Mouse (Mus musculus) MEL (cell line): ENCODE data around the gene Keap1. TPM values are rescaled to one million over a fixed set of nuclear protein-coding genes. Genes with fewer than 3 reads are reported as not detected.

Experiments
- DNase-seq: peaks from one replicate; pipeline ENCODE4 v3.0.0; 2011; ENCODE audit warnings: low read depth, low spot score
- H3K27ac ChIP-seq: 2 replicates; pipeline ENCODE4 v1.5.1; 2012; ENCODE audit warnings: low read depth, mild to moderate bottlenecking, control low read depth, low read length, moderate library complexity; ENCODE audit not compliant: control insufficient read depth
- H3K27me3 ChIP-seq, 2 experiments: fragments of 150-350 bp in 1 of 2; sonication (generic) in 1 of 2; 2 replicates each; pipeline ENCODE4 v1.6.1; 2012; ENCODE audit warnings: low read length in 2 of 2, mild to moderate bottlenecking in 2 of 2, improper control_type of control experiment in 1 of 2, moderate library complexity in 1 of 2; ENCODE audit not compliant: insufficient read depth in 2 of 2, control insufficient read depth in 1 of 2
- H3K36me3 ChIP-seq, 2 experiments: 2 replicates each; pipeline ENCODE4 v1.6.1; 2012 to 2014; ENCODE audit warnings: low read length in 2 of 2, improper control_type of control experiment in 1 of 2, inconsistent platforms in 1 of 2, mild to moderate bottlenecking in 1 of 2; ENCODE audit not compliant: insufficient read depth in 2 of 2, control insufficient read depth in 1 of 2
- H3K4me1 ChIP-seq, 2 experiments: fragments of 150-350 bp in 1 of 2; sonication (generic) in 1 of 2; 2 replicates each; pipeline ENCODE4 v1.6.1; 2012; ENCODE audit warnings: low read length in 2 of 2, improper control_type of control experiment in 1 of 2, mild to moderate bottlenecking in 1 of 2; ENCODE audit not compliant: insufficient read depth in 2 of 2, control insufficient read depth in 1 of 2
- H3K4me3 ChIP-seq, 2 experiments: fragments of 150-350 bp in 1 of 2; sonication (generic) in 1 of 2; 2 replicates each; pipeline ENCODE4 v1.5.1; 2012; ENCODE audit warnings: low read depth in 2 of 2, low read length in 2 of 2, mild to moderate bottlenecking in 2 of 2, moderate library complexity in 2 of 2, control low read depth in 1 of 2, improper control_type of control experiment in 1 of 2; ENCODE audit not compliant: control insufficient read depth in 1 of 2, insufficient read depth in 1 of 2
- H3K79me2 ChIP-seq: 2 replicates; pipeline ENCODE4 v1.6.1; 2012; ENCODE audit warnings: mild to moderate bottlenecking, low read length, moderate library complexity; ENCODE audit not compliant: control insufficient read depth, poor library complexity, insufficient read depth
- H3K9ac ChIP-seq: 2 replicates; pipeline ENCODE4 v1.6.1; 2012; ENCODE audit warnings: low read depth, mild to moderate bottlenecking, control low read depth, low read length, moderate library complexity; ENCODE audit not compliant: control insufficient read depth, poor library complexity, severe bottlenecking
- H3K9me3 ChIP-seq: fragments of 150-350 bp; sonication (generic); replicated peaks from 2 replicates; pipeline ENCODE4 v1.6.1; 2012; ENCODE audit warnings: mild to moderate bottlenecking, low read length, improper control_type of control experiment, moderate library complexity; ENCODE audit not compliant: insufficient read depth
- CHD1 ChIP-seq: IDR thresholded peaks from 2 replicates; pipeline ENCODE4 v1.6.1; 2012; ENCODE audit warnings: low read depth, mild to moderate bottlenecking, inconsistent platforms, low read length, improper control_type of control experiment
- CHD2 ChIP-seq: IDR thresholded peaks from 2 replicates; pipeline ENCODE4 v1.6.1; 2011; ENCODE audit warnings: low read length, improper control_type of control experiment
- ELF1 ChIP-seq: IDR thresholded peaks from 2 replicates; pipeline ENCODE4 v1.6.1; 2014; ENCODE audit warnings: low read depth, mild to moderate bottlenecking, inconsistent platforms, low read length, improper control_type of control experiment, moderate library complexity
- HCFC1 ChIP-seq: IDR thresholded peaks from 2 replicates; pipeline ENCODE4 v1.6.1; 2012; ENCODE audit warnings: low read depth, mild to moderate bottlenecking, inconsistent platforms, low read length, improper control_type of control experiment, moderate library complexity
- JUND ChIP-seq: IDR thresholded peaks from 2 replicates; pipeline ENCODE4 v1.6.1; 2011; ENCODE audit warnings: low read depth, mild to moderate bottlenecking, improper control_type of control experiment, low read length
- MAFK ChIP-seq: IDR thresholded peaks from 2 replicates; pipeline ENCODE4 v1.6.1; 2011; ENCODE audit warnings: low read depth, mild to moderate bottlenecking, low read length, improper control_type of control experiment, borderline replicate concordance
- MAZ ChIP-seq: IDR thresholded peaks from 2 replicates; pipeline ENCODE4 v1.6.1; 2012; ENCODE audit warnings: low read depth, mild to moderate bottlenecking, inconsistent platforms, low read length, improper control_type of control experiment
- MEF2A ChIP-seq: IDR thresholded peaks from 2 replicates; pipeline ENCODE4 v1.6.1; 2014; ENCODE audit warnings: low read depth, mild to moderate bottlenecking, inconsistent platforms, low read length, improper control_type of control experiment; ENCODE audit not compliant: poor library complexity, insufficient replicate concordance, severe bottlenecking; ENCODE audit errors: extremely low read depth
- MXI1 ChIP-seq: IDR thresholded peaks from 2 replicates; pipeline ENCODE4 v1.6.1; 2011; ENCODE audit warnings: mild to moderate bottlenecking, low read depth, low read length, improper control_type of control experiment
- MYB ChIP-seq: IDR thresholded peaks from 2 replicates; pipeline ENCODE4 v1.6.1; 2011; ENCODE audit warnings: mild to moderate bottlenecking, low read depth, low read length, improper control_type of control experiment
- NELFE ChIP-seq: IDR thresholded peaks from 2 replicates; pipeline ENCODE4 v1.6.1; 2011; ENCODE audit warnings: low read depth, low read length, improper control_type of control experiment
- POLR2A ChIP-seq, 2 experiments: IDR thresholded peaks; 2 replicates each; pipeline ENCODE4 v1.6.1; 2011 to 2012; ENCODE audit warnings: low read length in 2 of 2, mild to moderate bottlenecking in 2 of 2, control low read depth in 1 of 2, improper control_type of control experiment in 1 of 2, low read depth in 1 of 2, moderate library complexity in 1 of 2; ENCODE audit not compliant: control insufficient read depth in 1 of 2, insufficient read depth in 1 of 2, poor library complexity in 1 of 2
- POLR2AphosphoS2 ChIP-seq: IDR thresholded peaks from 2 replicates; pipeline ENCODE4 v1.6.1; 2011; ENCODE audit warnings: low read length, improper control_type of control experiment
- POLR2AphosphoS5 ChIP-seq: IDR thresholded peaks from 2 replicates; pipeline ENCODE4 v1.6.1; 2012; ENCODE audit warnings: low read depth, borderline replicate concordance, mild to moderate bottlenecking, inconsistent platforms, low read length, moderate library complexity, mixed read lengths
- SMC3 ChIP-seq: IDR thresholded peaks from 2 replicates; pipeline ENCODE4 v1.6.1; 2011; ENCODE audit warnings: low read depth, low read length, improper control_type of control experiment
- TCF12 ChIP-seq: IDR thresholded peaks from 2 replicates; pipeline ENCODE4 v1.6.1; 2014; ENCODE audit warnings: low read depth, mild to moderate bottlenecking, inconsistent platforms, low read length, improper control_type of control experiment, moderate library complexity
- ZMIZ1 ChIP-seq: IDR thresholded peaks from 2 replicates; pipeline ENCODE4 v1.6.1; 2012; ENCODE audit warnings: low read depth, mild to moderate bottlenecking, inconsistent platforms, low read length, improper control_type of control experiment, moderate library complexity
- ZNF384 ChIP-seq: IDR thresholded peaks from 2 replicates; pipeline ENCODE4 v1.6.1; 2012; ENCODE audit warnings: low read depth, mild to moderate bottlenecking, inconsistent platforms, low read length, improper control_type of control experiment
- polyA plus RNA-seq, 2 experiments: library from polyadenylated mRNA; stranded (reverse) in 1 of 2; unstranded in 1 of 2; fragments of >175 nt in 1 of 2; fragments of >200 nt in 1 of 2; gene quantifications; 2 replicates each; pipeline versions ENCODE4 v1.2.1 to v1.2.4; 2012; ENCODE audit warnings: low replicate concordance in 2 of 2, low read depth in 1 of 2; ENCODE audit not compliant: insufficient read length in 2 of 2, insufficient read depth in 1 of 2, missing spikeins in 1 of 2
- total RNA-seq: library from RNA; depleted of rRNA; stranded (reverse); fragments of 300-350 nt; gene quantifications from 2 replicates; pipeline ENCODE4 v1.2.3, GENCODE M21; 2012

Gene Keap1
- total and polyA plus RNA-seq, 3 experiments = 67.5 to 174 (median 171) TPM

DNA sequence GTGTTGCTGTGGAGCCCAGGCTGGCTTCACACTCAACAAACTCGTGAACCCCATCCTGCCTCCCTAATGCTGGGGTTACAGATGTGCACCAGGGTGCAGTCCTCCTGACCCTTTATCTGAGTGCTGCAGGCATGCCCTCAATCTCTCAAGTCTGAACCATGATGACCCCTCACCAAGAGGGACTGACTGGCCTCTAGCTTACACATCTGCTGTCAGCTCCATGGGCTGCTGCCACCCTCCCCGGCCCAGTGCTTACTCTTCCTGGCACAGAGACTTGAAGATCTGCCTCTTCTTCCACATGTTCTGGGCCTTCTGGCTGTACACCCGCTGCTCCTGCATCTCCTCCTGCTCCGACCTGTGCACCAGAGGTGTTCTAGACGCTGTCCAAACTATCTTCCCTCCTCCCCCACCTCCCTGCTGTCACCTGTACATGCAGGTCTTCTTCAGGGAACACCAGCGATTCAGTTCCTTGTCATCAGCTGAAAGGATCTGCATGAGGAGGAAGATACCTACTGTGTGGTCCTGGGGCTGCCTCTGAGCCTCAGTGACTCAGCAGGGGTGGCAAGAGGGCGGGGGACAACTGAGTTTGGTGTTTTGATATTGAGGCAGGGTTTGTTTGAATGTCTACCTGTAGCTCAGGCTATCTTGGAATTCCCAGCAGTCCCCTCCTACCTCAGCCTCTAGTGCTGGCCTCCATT, 36.0 kb upstream of the Keap1 start (continued):
- no peak for TF ChIP-seq CHD1
- no peak for TF ChIP-seq ZNF384
- TF ChIP-seq MXI1 = no peak

DNA sequence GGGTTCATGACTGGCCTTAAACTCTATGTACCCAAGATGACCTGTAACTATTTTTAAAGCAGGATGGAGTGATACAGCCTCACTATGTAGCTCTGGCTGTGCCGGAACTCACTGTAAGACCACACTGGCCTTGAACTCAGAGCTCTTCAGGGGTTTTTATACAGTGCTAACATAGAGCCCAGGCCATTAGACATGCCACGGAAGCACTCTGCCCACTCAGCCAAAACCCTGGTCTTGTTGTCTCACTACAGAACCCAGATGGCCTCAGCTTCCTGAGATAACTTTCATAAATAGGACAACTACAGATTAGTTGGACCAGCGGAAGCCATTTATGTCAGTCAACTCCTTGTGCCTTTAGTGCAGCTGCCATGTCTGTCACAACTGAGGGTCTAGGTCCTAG, 35.2 kb upstream of the Keap1 start:
- H3K36me3 ChIP-seq = peaks cover 0 to 62% of the 10 kb centered on the region in 2 experiments; a peak in 2 of 4 replicates
- H3K9ac ChIP-seq = no peak overlapping the region
- no peaks in the 10 kb centered on the region for H3K4me1 ChIP-seq
- H3K4me3 ChIP-seq = no peak overlapping the region
- DNase-seq = peak; percentile 47
- no peaks in the 10 kb centered on the region for H3K79me2 ChIP-seq
- TF ChIP-seq CHD2 (0 out of 2 replicates have a peak, but pooled peaks have one; percentile 12), JUND (no peak)
- no peaks in the 10 kb centered on the region for H3K9me3 ChIP-seq
- no peaks in the 10 kb centered on the region for H3K27me3 ChIP-seq
- no peak overlapping the region for H3K27ac ChIP-seq

DNA sequence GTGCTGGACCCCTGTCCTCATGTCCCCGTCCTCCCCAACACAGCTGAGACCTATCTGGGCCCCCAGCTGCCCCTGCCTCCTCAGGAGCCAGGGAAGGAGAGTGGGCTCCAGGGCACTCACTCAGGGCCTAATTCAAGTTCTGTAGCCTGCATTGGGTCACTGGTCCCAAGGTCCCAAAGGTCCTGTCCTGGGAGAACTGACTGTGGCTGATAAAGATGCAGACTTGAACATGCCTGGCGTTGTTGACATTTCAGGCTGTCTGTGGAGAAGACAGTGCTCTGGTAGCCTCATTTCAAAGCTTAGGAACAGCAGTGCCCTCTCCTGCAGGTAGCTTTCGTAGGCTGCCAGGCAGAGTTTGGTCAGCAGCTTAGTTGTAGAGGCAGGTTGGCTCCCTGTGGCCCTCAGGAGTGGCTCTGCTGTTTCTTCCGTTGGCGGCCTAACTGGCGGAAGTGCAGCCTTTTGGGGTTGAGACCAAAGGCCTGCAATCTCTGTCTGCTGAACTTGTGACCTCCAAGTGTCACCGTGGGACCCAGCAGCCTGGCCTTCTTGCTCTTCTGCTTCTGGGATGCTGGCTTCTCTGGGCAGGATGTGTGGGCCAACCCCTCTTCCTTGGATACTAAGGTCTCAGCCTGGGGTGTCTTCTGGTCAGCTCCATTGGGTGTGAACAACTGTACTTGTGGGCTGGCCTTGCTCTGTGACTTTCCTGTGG, 34.5 kb upstream of the Keap1 start:
- Histone ChIP-seq H3K4me3 (no peak overlapping the region), H3K79me2 (no peaks in the 10 kb centered on the region), H3K4me1 (no peaks in the 10 kb centered on the region), H3K27ac (no peak overlapping the region), H3K9me3 (no peaks in the 10 kb centered on the region), H3K27me3 (no peaks in the 10 kb centered on the region), H3K9ac (no peak overlapping the region), H3K36me3 (peaks cover 0 to 65% of the 10 kb centered on the region in 2 experiments; a peak in 2 of 4 replicates)
- peak; percentile 52 for DNase-seq
- TF ChIP-seq MYB (peak; percentile 29; the same call in 1 of the 2 replicates), CHD2 (peak; percentile 18; the same call in 1 of the 2 replicates), JUND (no peak), NELFE (0 out of 2 replicates have a peak, but pooled peaks have one; percentile 21), CHD1 (no peak), HCFC1 (0 out of 2 replicates have a peak, but pooled peaks have one; percentile 19), MAZ (peak; percentile 62; the same call in 1 of the 2 replicates), MAFK (0 out of 2 replicates have a peak, but pooled peaks have one; percentile 34), MEF2A (no peak), POLR2AphosphoS2 (peak; percentile 75), ZMIZ1 (peak; percentile 87), ELF1 (0 out of 2 replicates have a peak, but pooled peaks have one; percentile 30), SMC3 (peak; percentile 37; the same call in 1 of the 2 replicates), POLR2A (IDR thresholded peaks at IDR 0.05; ENCODE audit: control insufficient read depth in 1 of 2, insufficient read depth in 1 of 2, low read depth in 1 of 2, low read length in 2 of 2, poor library complexity in 1 of 2) (peak in 1 of 2 experiments; percentile 34; a peak in 2 of 4 replicates), POLR2AphosphoS5 (peak; percentile 42; the same call in 1 of the 2 replicates), TCF12 (0 out of 2 replicates have a peak, but pooled peaks have one; percentile 11)
